Mouse (Mus musculus) right cerebral cortex, postnatal 25 days (tissue): ENCODE data around the gene Myo1g.
"Not testable (repeated sequence)": the region's sequence is repeated elsewhere in the genome, so short reads cannot be mapped to it uniquely, and the experiment has no call there.

Experiments
- DNase-seq: peaks from one replicate; pipeline ENCODE4 v3.0.0; 2022

Myo1g gene

GRCm38 (mm10) chr11:6528186-6529006, 7.6 kb upstream of the Myo1g start:
- peak; percentile 97 for DNase-seq

DNA sequence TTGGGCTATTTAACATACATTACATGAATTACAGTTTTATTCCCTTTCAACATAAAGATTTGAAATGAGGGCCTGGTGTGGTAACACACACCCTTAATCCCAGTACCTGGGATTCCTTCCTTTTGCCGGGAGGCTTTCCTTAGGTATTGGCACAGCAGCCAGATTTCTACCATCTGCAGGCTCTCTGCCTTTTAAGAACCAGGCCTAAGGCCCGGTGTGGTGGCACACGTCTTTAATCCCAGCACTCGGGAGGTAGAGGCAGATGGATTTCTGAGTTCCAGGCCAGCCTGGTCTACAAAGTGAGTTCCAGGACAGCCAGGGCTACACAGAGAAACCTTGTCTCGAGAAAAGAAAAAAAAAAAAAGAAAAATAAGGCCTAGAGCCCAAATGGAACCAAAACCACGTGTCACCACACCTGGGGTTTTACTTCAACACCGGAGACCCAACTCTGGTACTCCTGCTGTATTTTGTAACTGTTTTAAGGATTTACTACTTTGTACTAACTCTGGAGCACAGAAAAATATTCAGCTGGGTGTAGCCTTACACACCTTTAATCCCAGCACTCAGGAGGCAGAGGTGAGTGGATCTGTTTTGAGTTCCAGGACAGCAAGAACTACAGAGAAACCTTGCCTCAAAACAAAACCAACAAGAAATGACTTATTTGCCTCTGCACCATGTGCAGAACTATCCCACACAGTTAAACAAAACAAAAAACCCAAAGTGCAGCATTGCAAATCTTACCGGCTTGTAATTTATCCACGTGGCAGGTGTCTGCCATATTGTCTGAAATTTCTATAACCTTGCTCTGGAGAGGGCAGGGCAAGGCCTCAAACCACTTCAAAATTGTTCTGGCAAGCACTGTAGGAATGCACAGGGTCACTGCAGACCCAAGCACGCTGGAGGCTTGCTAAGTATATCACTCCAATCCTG, 6.8 kb upstream of the Myo1g start:
- no peak for DNase-seq

DNA sequence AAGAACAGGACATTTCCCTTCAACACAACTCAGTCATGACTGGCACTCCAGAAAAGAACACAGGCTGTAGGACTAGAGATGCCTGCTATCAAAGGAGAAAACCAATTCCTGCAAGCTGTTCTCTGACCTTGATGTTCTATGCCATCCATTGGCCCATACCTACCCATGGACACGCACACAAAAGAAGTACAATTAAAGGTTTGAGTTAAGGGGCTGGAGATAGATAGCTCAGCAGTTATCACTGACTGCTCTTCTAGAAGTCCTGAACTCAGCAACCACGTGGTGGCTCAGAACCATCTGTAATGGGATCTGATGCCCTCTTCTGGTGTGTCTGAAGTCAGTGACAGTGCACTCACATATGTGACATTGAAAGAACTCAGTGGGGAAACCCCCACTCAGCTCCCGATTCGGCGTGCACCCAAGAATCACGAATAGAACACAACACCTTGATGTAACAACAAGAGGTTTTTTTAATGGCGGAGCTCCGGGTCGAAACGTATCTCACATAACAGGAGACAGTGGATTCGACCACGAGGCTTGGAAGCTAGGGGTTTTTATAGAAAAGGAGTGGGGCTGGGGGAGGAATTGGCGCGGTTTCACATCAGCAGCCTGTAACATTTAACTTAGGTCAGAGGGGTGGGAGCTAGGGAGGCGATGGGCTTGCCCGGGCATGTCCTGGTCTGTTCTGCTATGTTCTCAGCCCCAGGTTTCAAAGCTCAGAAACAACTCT, 5.9 kb upstream of the Myo1g start:
- DNase-seq, result not testable (repeated sequence)

GRCm38 (mm10) chr11:6525241-6525640, 4.5 kb upstream of the Myo1g start:
- DNase-seq, result no peak

DNA sequence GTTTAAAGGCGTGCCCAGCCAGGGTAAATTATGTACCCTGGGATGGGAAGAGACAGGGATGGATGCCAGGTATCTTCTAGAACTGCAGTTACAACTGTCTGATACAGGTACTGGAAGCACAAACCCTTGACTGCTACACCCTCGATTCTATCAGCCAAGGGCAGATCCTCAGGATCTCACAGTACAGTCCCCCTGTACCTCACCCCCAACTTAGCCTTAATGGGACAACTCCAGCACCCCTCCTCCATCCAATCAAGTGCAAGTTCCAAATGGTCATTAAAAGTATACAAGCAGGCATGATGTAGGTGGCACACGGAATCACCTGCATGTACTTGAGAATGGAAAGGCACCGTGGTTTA, 4.1 kb upstream of the Myo1g start:
- no peak for DNase-seq

DNA sequence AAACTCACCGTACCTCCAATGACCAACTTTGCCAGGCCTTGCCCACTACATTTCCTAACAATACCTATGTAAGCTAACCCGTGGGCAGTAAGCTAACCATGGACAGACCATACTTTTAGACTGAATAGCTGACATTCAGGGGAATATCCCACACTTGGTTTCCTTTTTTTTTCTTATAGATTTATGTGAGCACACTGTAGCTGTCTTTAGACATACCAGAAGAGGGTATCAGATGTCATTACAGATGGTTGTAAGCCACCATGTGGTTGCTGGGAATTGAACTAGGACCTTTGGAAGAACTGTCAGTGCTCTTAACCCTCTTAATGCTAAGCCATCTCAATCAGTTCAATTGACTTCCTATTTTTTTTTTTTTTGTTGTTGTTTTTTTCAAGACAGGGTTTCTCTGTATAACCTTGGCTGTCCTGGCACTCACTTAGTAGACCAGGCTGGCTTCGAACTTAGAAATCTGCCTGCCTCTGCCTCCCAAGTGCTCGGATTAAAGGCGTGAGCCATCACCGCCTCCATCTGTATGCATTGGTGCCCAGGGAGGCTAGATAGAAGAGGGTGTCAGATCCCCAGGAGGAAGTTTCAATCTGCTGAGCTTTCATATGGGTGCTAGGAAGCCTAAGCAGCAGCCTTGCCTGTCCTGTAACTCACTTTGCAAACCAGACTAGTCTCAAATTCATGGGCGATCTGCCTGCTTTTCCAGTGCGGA, 3.6 kb upstream of the Myo1g start:
- DNase-seq, result no peak

GRCm38 (mm10) chr11:6523662-6524088, 2.9 kb upstream of the Myo1g start:
- no peak for DNase-seq

- no peak for DNase-seq
These were observed 2.2 kb upstream of the Myo1g start for GRCm38 (mm10) chr11:6522782-6523525.

DNA sequence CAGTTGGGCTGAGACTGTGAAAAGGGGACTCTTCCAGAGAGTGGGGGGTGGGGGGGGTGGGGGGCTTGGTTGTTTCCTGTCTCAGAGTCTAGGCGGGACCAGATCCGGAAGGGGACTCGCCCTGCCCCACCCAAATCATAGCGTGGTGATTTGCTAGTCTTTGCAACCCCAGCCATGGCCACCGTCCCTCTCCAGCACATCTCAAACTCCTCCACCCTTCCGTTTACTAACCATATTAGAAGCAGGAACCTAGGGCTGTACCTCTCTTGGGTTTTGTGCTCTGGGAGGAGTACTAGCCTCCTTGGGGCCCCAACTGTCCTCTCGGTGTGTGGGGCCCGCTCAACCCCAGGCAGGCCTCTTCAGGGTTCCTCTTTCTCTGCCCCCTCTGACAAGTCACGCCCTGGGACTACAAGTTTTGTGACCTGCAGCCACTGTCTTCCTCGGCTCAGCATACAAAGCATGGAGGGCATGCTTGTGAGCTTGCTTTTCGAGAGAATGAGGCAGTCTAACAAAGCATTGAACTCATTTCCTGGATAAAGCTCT, 1.2 kb downstream of the Myo1g start:
- DNase-seq, result no peak

DNA sequence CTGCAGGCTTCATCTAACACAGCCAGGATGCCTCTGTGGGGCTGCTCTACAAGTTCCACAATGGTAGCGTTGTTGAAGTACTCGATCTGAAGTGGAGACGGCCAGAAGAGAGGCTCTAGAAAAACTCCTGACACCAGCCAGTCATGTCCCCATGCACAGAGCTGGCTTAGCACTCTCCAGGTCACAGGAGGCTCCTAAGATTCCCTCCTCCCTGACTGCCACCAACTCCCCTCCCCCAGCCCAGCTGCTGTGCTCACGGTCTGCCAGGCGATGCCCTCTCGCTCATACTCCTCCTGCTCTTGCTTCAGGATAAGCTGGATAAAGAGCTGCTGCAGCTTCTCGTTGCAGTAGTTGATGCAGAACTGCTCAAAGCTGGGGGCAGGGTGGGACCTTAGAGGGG, 5.9 kb downstream of the Myo1g start:
- DNase-seq, result no peak

DNA sequence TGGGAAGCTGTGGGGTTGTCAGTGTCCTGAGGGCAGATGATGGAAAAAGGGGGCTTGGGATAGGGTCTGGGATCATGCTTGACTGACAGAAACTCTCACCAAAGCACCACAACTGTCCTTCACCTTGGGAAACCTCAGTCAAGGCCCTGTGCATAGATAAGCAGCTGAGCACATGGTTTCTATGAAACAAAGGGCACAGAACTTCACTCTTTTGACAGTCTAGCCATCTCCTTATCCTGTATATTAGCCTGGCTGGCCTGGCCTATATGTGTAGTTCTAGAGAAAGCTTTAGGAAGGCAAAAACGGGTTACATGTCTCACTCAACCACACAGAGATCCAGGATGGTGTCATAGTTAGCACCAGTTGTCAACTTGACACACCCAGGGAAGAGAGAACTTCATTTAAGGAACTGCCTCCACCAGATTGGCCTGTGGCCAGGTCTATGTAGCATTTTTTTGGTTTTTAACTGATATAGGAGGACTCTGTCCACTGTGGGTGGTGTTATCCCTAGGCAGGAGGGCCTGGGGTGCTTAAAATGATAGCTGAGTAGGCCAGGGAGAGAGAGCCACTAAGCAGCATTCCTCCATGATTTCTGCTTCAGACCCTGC, 12.4 kb downstream of the Myo1g start:
- DNase-seq, result no peak

DNA sequence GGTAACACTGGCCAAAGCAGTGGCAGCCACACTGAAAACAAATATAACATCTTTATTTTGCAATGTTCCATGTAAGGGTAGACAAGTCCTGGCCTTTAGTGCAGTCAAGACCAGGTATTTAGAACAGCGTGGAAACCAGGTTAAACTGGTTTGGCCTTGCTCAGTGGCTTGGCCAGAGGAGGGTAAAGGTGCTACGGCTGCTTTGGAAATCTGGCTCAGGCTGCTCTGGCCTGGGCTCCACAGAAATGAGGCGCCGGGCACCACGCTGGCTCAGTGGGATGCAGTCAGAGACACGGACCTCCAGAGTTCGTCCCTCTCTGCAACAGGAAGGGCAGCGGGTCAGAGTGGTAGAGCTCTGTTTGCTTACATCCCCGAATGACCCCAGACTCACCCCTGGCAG, 14.2 kb downstream of the Myo1g start:
- no peak for DNase-seq

- no peak for DNase-seq
These were observed 16.1 kb downstream of the Myo1g start for GRCm38 (mm10) chr11:6504689-6505088.

DNA sequence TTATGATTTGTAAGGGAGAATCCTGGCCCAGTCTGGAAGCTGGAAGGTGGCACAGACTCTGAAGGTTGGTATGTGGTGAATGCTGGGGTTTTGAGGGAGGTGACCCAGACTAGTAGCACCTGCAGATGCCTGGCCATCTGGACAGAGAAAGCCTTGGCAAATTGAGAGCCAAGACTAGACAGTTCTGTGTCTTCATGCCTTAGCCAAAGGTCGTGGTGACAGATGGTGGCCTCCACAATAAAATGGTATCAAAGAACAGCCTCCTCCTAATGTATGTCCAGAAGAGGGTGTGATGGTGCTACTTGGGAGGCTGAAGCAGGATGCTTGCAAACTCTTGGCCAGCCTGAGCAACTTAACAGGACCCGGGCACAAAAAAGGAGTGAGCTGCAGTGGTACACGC, 16.5 kb downstream of the Myo1g start:
- no peak for DNase-seq

DNA sequence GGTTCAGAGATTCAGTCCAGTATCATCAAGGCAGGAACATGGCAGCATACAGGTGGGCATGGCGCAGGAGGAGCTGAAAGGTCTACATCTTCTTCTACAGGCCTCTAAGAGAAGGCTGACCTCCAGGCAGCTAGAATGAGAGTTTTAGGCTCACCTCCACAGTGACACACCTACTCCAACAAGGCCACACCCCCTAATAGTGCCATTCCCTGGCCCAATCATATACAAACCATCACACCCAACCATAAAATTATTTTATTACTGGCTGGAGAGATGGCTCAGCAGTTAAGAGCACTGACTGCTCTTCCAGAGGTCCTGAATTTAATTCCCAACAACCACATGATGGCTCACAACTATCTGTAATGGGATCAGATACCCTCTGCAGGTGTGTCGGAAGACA, 18.3 kb downstream of the Myo1g start:
- no peak for DNase-seq

GRCm38 (mm10) chr11:6497311-6497948, 23.3 kb downstream of the Myo1g start:
- DNase-seq, result no peak

- DNase-seq, result no peak
These were observed 30.9 kb downstream of the Myo1g start for GRCm38 (mm10) chr11:6489691-6490503.

- no peak for DNase-seq
These were observed 31.5 kb downstream of the Myo1g start for GRCm38 (mm10) chr11:6489257-6489656.

- no peak for DNase-seq
These were observed 32.6 kb downstream of the Myo1g start for GRCm38 (mm10) chr11:6488041-6488684.
